8 mouse cellular contexts compared by ENCODE assay signal in genomic region chr5:118244606-118245443, GRCm38 (mm10). TPM values are rescaled to one million over a fixed set of nuclear protein-coding genes. Genes with fewer than 3 reads are reported as not detected.
DNase-seq lines count a peak whose midpoint lies in the region; ATAC-seq and TF ChIP-seq lines count a peak whose summit lies in the region.

Gene Rnft2 (minus strand): TSS chr5:118245116.
Gene 2410131K14Rik (plus strand): TSS chr5:118245227.

- H3K27ac ChIP-seq in forebrain, embryonic 10.5 days = peak within 1 kb of the TSS; percentile 86
- peak within 1 kb of the TSS; percentile 79 for H3K27ac ChIP-seq in heart, embryonic 15.5 days
- no peak within 1 kb of the TSS for H3K27ac ChIP-seq in liver, embryonic 14.5 days
- peak within 1 kb of the TSS; percentile 72 for H3K27ac ChIP-seq in neural tube, embryonic 11.5 days (ENCODE audit: low read depth, low read length)
- H3K27ac ChIP-seq in stomach, postnatal 0 days (replicated peaks) = peak within 1 kb of the TSS; percentile 69

- H3K36me3 ChIP-seq in forebrain, embryonic 10.5 days (replicated peaks) = peaks cover 41% of the 10 kb centered on the region
- H3K36me3 ChIP-seq in heart, embryonic 15.5 days = no peaks in the 10 kb centered on the region
- H3K36me3 ChIP-seq in liver, embryonic 14.5 days (replicated peaks; ENCODE audit: control insufficient read depth, insufficient read depth, low read depth) = no peaks in the 10 kb centered on the region
- H3K36me3 ChIP-seq in neural tube, embryonic 11.5 days (ENCODE audit: control insufficient read depth, insufficient read depth, low read length) = peaks cover 2% of the 10 kb centered on the region; the same call in 1 of the 2 replicates
- H3K36me3 ChIP-seq in stomach, postnatal 0 days (ENCODE audit: control insufficient read depth, insufficient read depth, low read length) = no peaks in the 10 kb centered on the region

- TF ChIP-seq EP300 in liver, embryonic 14.5 days (IDR thresholded peaks at IDR 0.05; ENCODE audit: low read depth) = no peak
- TF ChIP-seq EP300 in stomach, postnatal 0 days (optimal IDR thresholded peaks at IDR 0.05) = no peak

- peak; percentile 99 to 100 for DNase-seq in CD8-positive naive resting alpha-beta T cell, adult 2 months (ENCODE audit: low read depth in 2 of 2, low spot score in 2 of 2)
- peak; percentile 94 for DNase-seq in c-Kit-positive CD71-negative TER-119-negative erythroid progenitor cells, embryonic 14.5 days (ENCODE audit: low read depth)
- DNase-seq in forebrain, embryonic 10.5 days (ENCODE audit: extremely low spot score, low spot score) = peak; percentile 100
- peak; percentile 100 for DNase-seq in kidney, postnatal 25 days
- peak; percentile 87 to 91 (median 89) for DNase-seq in liver, embryonic 14.5 days (ENCODE audit: low read depth in 3 of 3, low spot score in 3 of 3)
- peak; percentile 99 for DNase-seq in neural tube, embryonic 11.5 days (ENCODE audit: low spot score)
- peak; percentile 100 for DNase-seq in stomach, postnatal 0 days (ENCODE audit: low spot score)

- H3K27me3 ChIP-seq in forebrain, embryonic 10.5 days (ENCODE audit: poor library complexity, severe bottlenecking) = no peaks in the 10 kb centered on the region
- H3K27me3 ChIP-seq in heart, embryonic 15.5 days = no peaks in the 10 kb centered on the region
- H3K27me3 ChIP-seq in liver, embryonic 14.5 days (ENCODE audit: control insufficient read depth, insufficient read depth, low read length) = no peaks in the 10 kb centered on the region
- no peaks in the 10 kb centered on the region for H3K27me3 ChIP-seq in neural tube, embryonic 11.5 days (ENCODE audit: control insufficient read depth, insufficient read depth, low read length)
- H3K27me3 ChIP-seq in stomach, postnatal 0 days (ENCODE audit: control insufficient read depth, insufficient read depth, low read length) = no peaks in the 10 kb centered on the region

- peak within 1 kb of the TSS; percentile 68 for H3K4me3 ChIP-seq in forebrain, embryonic 10.5 days
- peak within 1 kb of the TSS; percentile 79 for H3K4me3 ChIP-seq in heart, embryonic 15.5 days
- H3K4me3 ChIP-seq in liver, embryonic 14.5 days (ENCODE audit: insufficient read depth in 1 of 2, low read depth in 2 of 2, low read length in 2 of 2) = peak within 1 kb of the TSS; percentile 51 to 75
- H3K4me3 ChIP-seq in neural tube, embryonic 11.5 days (ENCODE audit: low read depth, low read length) = peak within 1 kb of the TSS; percentile 59
- peak within 1 kb of the TSS; percentile 70 for H3K4me3 ChIP-seq in stomach, postnatal 0 days (ENCODE audit: low read depth, low read length)

- under 1% methylated on average over 68 of the region's 68 CpGs for WGBS in forebrain, embryonic 10.5 days
- under 1% methylated on average over 68 of the region's 68 CpGs for WGBS in heart, embryonic 15.5 days
- WGBS in liver, embryonic 14.5 days (ENCODE audit: insufficient replicate concordance) = under 1% methylated on average over 68 of the region's 68 CpGs
- under 1% methylated on average over 68 of the region's 68 CpGs for WGBS in neural tube, embryonic 11.5 days
- WGBS in stomach, postnatal 0 days = under 1% methylated on average over 66 of the region's 68 CpGs

- peak within 1 kb of the TSS; percentile 80 for H3K4me2 ChIP-seq in heart, embryonic 15.5 days
- peak within 1 kb of the TSS; percentile 72 for H3K4me2 ChIP-seq in liver, embryonic 14.5 days (ENCODE audit: low read depth)
- H3K4me2 ChIP-seq in neural tube, embryonic 11.5 days (ENCODE audit: low read depth) = peak within 1 kb of the TSS; percentile 63
- H3K4me2 ChIP-seq in stomach, postnatal 0 days (replicated peaks; ENCODE audit: low read depth) = peak within 1 kb of the TSS; percentile 91

- H3K4me1 ChIP-seq in forebrain, embryonic 10.5 days = peaks cover 25% of the 10 kb centered on the region
- peaks cover 15% of the 10 kb centered on the region for H3K4me1 ChIP-seq in heart, embryonic 15.5 days (replicated peaks)
- H3K4me1 ChIP-seq in liver, embryonic 14.5 days (replicated peaks; ENCODE audit: control insufficient read depth in 2 of 2, insufficient read depth in 2 of 2, low read length in 1 of 2) = peaks cover 0 to 9% of the 10 kb centered on the region in 2 experiments; a peak in 1 of 4 replicates
- peaks cover 7% of the 10 kb centered on the region for H3K4me1 ChIP-seq in neural tube, embryonic 11.5 days (ENCODE audit: control insufficient read depth, insufficient read depth, low read length)
- 0 out of 2 replicates have a peak, but pooled peaks cover 2% of the 10 kb centered on the region for H3K4me1 ChIP-seq in stomach, postnatal 0 days (replicated peaks; ENCODE audit: control insufficient read depth, insufficient read depth)

- peak within 1 kb of the TSS; percentile 71 for H3K9ac ChIP-seq in heart, embryonic 15.5 days
- H3K9ac ChIP-seq in liver, embryonic 14.5 days (replicated peaks) = peak within 1 kb of the TSS; percentile 27; the same call in 1 of the 2 replicates
- H3K9ac ChIP-seq in neural tube, embryonic 11.5 days (ENCODE audit: low read length) = peak within 1 kb of the TSS; percentile 67
- H3K9ac ChIP-seq in stomach, postnatal 0 days (ENCODE audit: low read length) = peak within 1 kb of the TSS; percentile 77

- peak; percentile 25; the same call in 1 of the 2 replicates for TF ChIP-seq CTCF in liver, embryonic 14.5 days (IDR thresholded peaks at IDR 0.05; ENCODE audit: low read depth)
- TF ChIP-seq CTCF in stomach, postnatal 0 days (IDR thresholded peaks at IDR 0.05; ENCODE audit: low read depth) = no peak; the same call in 1 of the 2 replicates

- ATAC-seq in heart, embryonic 15.5 days (replicated peaks; ENCODE audit: insufficient number of reproducible peaks, insufficient read depth, low FRiP score, low read depth) = peak; percentile 100
- ATAC-seq in liver, embryonic 14.5 days (ENCODE audit: insufficient read depth) = peak; percentile 100
- peak; percentile 100 for ATAC-seq in neural tube, embryonic 11.5 days (ENCODE audit: insufficient read depth, low FRiP score, low TSS enrichment)
- ATAC-seq in stomach, postnatal 0 days (ENCODE audit: low FRiP score, low TSS enrichment) = peak; percentile 100

- no peaks in the 10 kb centered on the region for H3K9me3 ChIP-seq in forebrain, embryonic 10.5 days
- H3K9me3 ChIP-seq in heart, embryonic 15.5 days (replicated peaks) = no peaks in the 10 kb centered on the region
- no peaks in the 10 kb centered on the region for H3K9me3 ChIP-seq in liver, embryonic 14.5 days (ENCODE audit: control insufficient read depth, low read length)
- H3K9me3 ChIP-seq in neural tube, embryonic 11.5 days (ENCODE audit: control insufficient read depth, low read length) = no peaks in the 10 kb centered on the region
- no peaks in the 10 kb centered on the region for H3K9me3 ChIP-seq in stomach, postnatal 0 days (ENCODE audit: control insufficient read depth, low read length)

RNA-seq across cellular contexts. Expression of gene Rnft2, which starts in this region (rescaled TPM):
- 4.3 and 4.9 TPM in 2 replicates for polyA plus RNA-seq in forebrain, embryonic 10.5 days (2016; fragmentation: Nextera tagmentation; extraction: Ambion mirVana)
- 0.97 and 1.6 TPM in 2 replicates for polyA plus RNA-seq in heart, embryonic 15.5 days (2015; fragmentation: Nextera tagmentation; extraction: Ambion mirVana)
- 0.78 and 1.1 TPM in 2 replicates for polyA plus RNA-seq in liver, embryonic 14.5 days (2012; rRNA removed)
- 0.04 and 0.18 TPM in 2 replicates for polyA plus RNA-seq in liver, embryonic 14.5 days (2014; fragmentation: Nextera tagmentation; extraction: Ambion mirVana)
- polyA plus RNA-seq in neural tube, embryonic 11.5 days (2014; fragmentation: Nextera tagmentation; extraction: Ambion mirVana) = 4.3 and 7.4 TPM in 2 replicates
- 0.40 and 0.62 TPM in 2 replicates for polyA plus RNA-seq in stomach, postnatal 0 days (2015; fragmentation: Nextera tagmentation; extraction: Ambion mirVana)

RNA-seq across cellular contexts. Expression of gene 2410131K14Rik, which starts in this region (rescaled TPM):
- 11.1 and 12.1 TPM in 2 replicates for polyA plus RNA-seq in forebrain, embryonic 10.5 days (2016; fragmentation: Nextera tagmentation; extraction: Ambion mirVana)
- polyA plus RNA-seq in heart, embryonic 15.5 days (2015; fragmentation: Nextera tagmentation; extraction: Ambion mirVana) = 5.0 and 5.8 TPM in 2 replicates
- polyA plus RNA-seq in liver, embryonic 14.5 days (2012; rRNA removed) = 1.1 and 1.2 TPM in 2 replicates
- 0.85 and 1.2 TPM in 2 replicates for polyA plus RNA-seq in liver, embryonic 14.5 days (2014; fragmentation: Nextera tagmentation; extraction: Ambion mirVana)
- polyA plus RNA-seq in neural tube, embryonic 11.5 days (2014; fragmentation: Nextera tagmentation; extraction: Ambion mirVana) = 12.8 and 14.8 TPM in 2 replicates
- 3.8 TPM in 2 replicates for polyA plus RNA-seq in stomach, postnatal 0 days (2015; fragmentation: Nextera tagmentation; extraction: Ambion mirVana)

Comparison
In these comparisons a context has a peak if more than half of its experiments do, and no peak if none do; other contexts are left out.
1. H3K9ac ChIP-seq: peak in every context shown above with its lines; median percentile 77 in stomach, postnatal 0 days; 71 in heart, embryonic 15.5 days; 67 in neural tube, embryonic 11.5 days; 27 in liver, embryonic 14.5 days.